Comparison of ENCODE assay signal across 8 mouse cellular contexts in genomic region chr2:10080310-10081010, GRCm38 (mm10). TPM values are rescaled to one million over a fixed set of nuclear protein-coding genes. Genes with fewer than 3 reads are reported as not detected.
A peak's percentile ranks its signal among the peaks of the same experiment; 100 is the strongest.
DNase-seq lines count a peak whose midpoint lies in the region; ATAC-seq and TF ChIP-seq lines count a peak whose summit lies in the region.

Atp5c1 (minus strand) TSS chr2:10080510.
Kin (plus strand) TSS chr2:10080593.

- no peaks in the 10 kb centered on the region for H3K36me3 ChIP-seq in heart, embryonic 15.5 days
- H3K36me3 ChIP-seq in liver, embryonic 14.5 days (replicated peaks; ENCODE audit: control insufficient read depth, insufficient read depth, low read depth) = no peaks in the 10 kb centered on the region; the same call in 1 of the 2 replicates
- no peaks in the 10 kb centered on the region for H3K36me3 ChIP-seq in neural tube, embryonic 11.5 days (ENCODE audit: control insufficient read depth, insufficient read depth, low read length)
- no peaks in the 10 kb centered on the region for H3K36me3 ChIP-seq in stomach, postnatal 0 days (ENCODE audit: control insufficient read depth, insufficient read depth, low read length)

- no peaks in the 10 kb centered on the region for H3K9me3 ChIP-seq in heart, embryonic 15.5 days (replicated peaks)
- H3K9me3 ChIP-seq in liver, embryonic 14.5 days (ENCODE audit: control insufficient read depth, low read length) = no peaks in the 10 kb centered on the region
- H3K9me3 ChIP-seq in neural tube, embryonic 11.5 days (ENCODE audit: control insufficient read depth, low read length) = no peaks in the 10 kb centered on the region
- H3K9me3 ChIP-seq in stomach, postnatal 0 days (ENCODE audit: control insufficient read depth, low read length) = no peaks in the 10 kb centered on the region

- WGBS in heart, embryonic 15.5 days = under 1% methylated on average over 61 of the region's 61 CpGs
- WGBS in liver, embryonic 14.5 days (ENCODE audit: insufficient replicate concordance) = under 1% methylated on average over 60 of the region's 61 CpGs
- WGBS in neural tube, embryonic 11.5 days = under 1% methylated on average over 61 of the region's 61 CpGs
- WGBS in stomach, postnatal 0 days = under 1% methylated on average over 61 of the region's 61 CpGs

- TF ChIP-seq EP300 in liver, embryonic 14.5 days (IDR thresholded peaks at IDR 0.05; ENCODE audit: low read depth) = 0 out of 2 replicates have a peak, but pooled peaks have one; percentile 22
- peak; percentile 66 for TF ChIP-seq EP300 in stomach, postnatal 0 days (optimal IDR thresholded peaks at IDR 0.05)

- H3K4me3 ChIP-seq in heart, embryonic 15.5 days = peak within 1 kb of the TSS; percentile 99
- H3K4me3 ChIP-seq in liver, embryonic 14.5 days (ENCODE audit: insufficient read depth in 1 of 2, low read depth in 2 of 2, low read length in 2 of 2) = peak within 1 kb of the TSS; percentile 75 to 85
- H3K4me3 ChIP-seq in neural tube, embryonic 11.5 days (ENCODE audit: low read depth, low read length) = peak within 1 kb of the TSS; percentile 87
- H3K4me3 ChIP-seq in stomach, postnatal 0 days (ENCODE audit: low read depth, low read length) = peak within 1 kb of the TSS; percentile 97

- ATAC-seq in CD4-positive, CD25-positive, alpha-beta regulatory T cell, adult 4 months = peak; percentile 98
- ATAC-seq in heart, embryonic 15.5 days (replicated peaks; ENCODE audit: insufficient number of reproducible peaks, insufficient read depth, low FRiP score, low read depth) = peak; percentile 96
- peak; percentile 91 for ATAC-seq in liver, embryonic 14.5 days (ENCODE audit: insufficient read depth)
- peak; percentile 97 for ATAC-seq in neural tube, embryonic 11.5 days (ENCODE audit: insufficient read depth, low FRiP score, low TSS enrichment)
- peak; percentile 97 for ATAC-seq in stomach, postnatal 0 days (ENCODE audit: low FRiP score, low TSS enrichment)

- TF ChIP-seq CTCF in liver, embryonic 14.5 days (IDR thresholded peaks at IDR 0.05; ENCODE audit: low read depth) = peak; percentile 79
- peak; percentile 64 for TF ChIP-seq CTCF in stomach, postnatal 0 days (IDR thresholded peaks at IDR 0.05; ENCODE audit: low read depth)

- peak; percentile 95 for DNase-seq in c-Kit-negative CD71-positive TER-119-positive erythroid progenitor cells, embryonic 14.5 days (ENCODE audit: low read depth, low spot score)
- DNase-seq in fibroblast of lung, adult 2 months (ENCODE audit: low read depth) = peak; percentile 90
- peak; percentile 98 for DNase-seq in kidney, postnatal 25 days
- DNase-seq in liver, embryonic 14.5 days (ENCODE audit: low read depth in 3 of 3, low spot score in 3 of 3) = peak; percentile 92 to 93 (median 93)
- peak; percentile 98 for DNase-seq in neural tube, embryonic 11.5 days (ENCODE audit: low spot score)
- peak; percentile 97 for DNase-seq in stomach, postnatal 0 days (ENCODE audit: low spot score)

- peak within 1 kb of the TSS; percentile 100 for H3K9ac ChIP-seq in heart, embryonic 15.5 days
- H3K9ac ChIP-seq in liver, embryonic 14.5 days (replicated peaks) = peak within 1 kb of the TSS; percentile 97
- peak within 1 kb of the TSS; percentile 98 for H3K9ac ChIP-seq in neural tube, embryonic 11.5 days (ENCODE audit: low read length)
- peak within 1 kb of the TSS; percentile 99 for H3K9ac ChIP-seq in stomach, postnatal 0 days (ENCODE audit: low read length)

- peak within 1 kb of the TSS; percentile 97 for H3K27ac ChIP-seq in heart, embryonic 15.5 days
- H3K27ac ChIP-seq in liver, embryonic 14.5 days = peak within 1 kb of the TSS; percentile 64
- peak within 1 kb of the TSS; percentile 91 for H3K27ac ChIP-seq in neural tube, embryonic 11.5 days (ENCODE audit: low read depth, low read length)
- H3K27ac ChIP-seq in stomach, postnatal 0 days (replicated peaks) = peak within 1 kb of the TSS; percentile 95

- no peaks in the 10 kb centered on the region for H3K27me3 ChIP-seq in heart, embryonic 15.5 days
- no peaks in the 10 kb centered on the region for H3K27me3 ChIP-seq in liver, embryonic 14.5 days (ENCODE audit: control insufficient read depth, insufficient read depth, low read length)
- H3K27me3 ChIP-seq in neural tube, embryonic 11.5 days (ENCODE audit: control insufficient read depth, insufficient read depth, low read length) = no peaks in the 10 kb centered on the region
- no peaks in the 10 kb centered on the region for H3K27me3 ChIP-seq in stomach, postnatal 0 days (ENCODE audit: control insufficient read depth, insufficient read depth, low read length)

- H3K4me2 ChIP-seq in heart, embryonic 15.5 days = peak within 1 kb of the TSS; percentile 72
- peak within 1 kb of the TSS; percentile 87 for H3K4me2 ChIP-seq in liver, embryonic 14.5 days (ENCODE audit: low read depth)
- H3K4me2 ChIP-seq in neural tube, embryonic 11.5 days (ENCODE audit: low read depth) = peak within 1 kb of the TSS; percentile 71
- peak within 1 kb of the TSS; percentile 78 for H3K4me2 ChIP-seq in stomach, postnatal 0 days (replicated peaks; ENCODE audit: low read depth)

- peaks cover 36% of the 10 kb centered on the region for H3K4me1 ChIP-seq in heart, embryonic 15.5 days (replicated peaks)
- peaks cover 13 to 24% of the 10 kb centered on the region in 2 experiments for H3K4me1 ChIP-seq in liver, embryonic 14.5 days (replicated peaks; ENCODE audit: control insufficient read depth in 2 of 2, insufficient read depth in 2 of 2, low read length in 1 of 2)
- peaks cover 12% of the 10 kb centered on the region for H3K4me1 ChIP-seq in neural tube, embryonic 11.5 days (ENCODE audit: control insufficient read depth, insufficient read depth, low read length)
- H3K4me1 ChIP-seq in stomach, postnatal 0 days (replicated peaks; ENCODE audit: control insufficient read depth, insufficient read depth) = peaks cover 9% of the 10 kb centered on the region

RNA-seq across cellular contexts. Expression of gene Atp5c1, which starts in this region (rescaled TPM):
- polyA plus RNA-seq in CD4-positive, CD25-positive, alpha-beta regulatory T cell, adult 4 months (2017; shearing (Covaris generic)) = 100 to 1,000 TPM; 553 to 566 TPM
- polyA plus RNA-seq in heart, embryonic 15.5 days (2015; fragmentation: Nextera tagmentation; extraction: Ambion mirVana) = 1,140 and 1,398 TPM in 2 replicates
- polyA plus RNA-seq in liver, embryonic 14.5 days (2012; rRNA removed) = 147 and 186 TPM in 2 replicates
- 390 and 409 TPM in 2 replicates for polyA plus RNA-seq in liver, embryonic 14.5 days (2014; fragmentation: Nextera tagmentation; extraction: Ambion mirVana)
- 510 and 534 TPM in 2 replicates for polyA plus RNA-seq in neural tube, embryonic 11.5 days (2014; fragmentation: Nextera tagmentation; extraction: Ambion mirVana)
- 620 and 626 TPM in 2 replicates for polyA plus RNA-seq in stomach, postnatal 0 days (2015; fragmentation: Nextera tagmentation; extraction: Ambion mirVana)

RNA-seq across cellular contexts. Expression of gene Kin, which starts in this region (rescaled TPM):
- polyA plus RNA-seq in CD4-positive, CD25-positive, alpha-beta regulatory T cell, adult 4 months (2017; shearing (Covaris generic)) = 10 to 100 TPM; 24.9 to 38.3 TPM
- polyA plus RNA-seq in heart, embryonic 15.5 days (2015; fragmentation: Nextera tagmentation; extraction: Ambion mirVana) = 18.8 and 20.5 TPM in 2 replicates
- 3.8 and 8.7 TPM in 2 replicates for polyA plus RNA-seq in liver, embryonic 14.5 days (2012; rRNA removed)
- 14.2 and 14.6 TPM in 2 replicates for polyA plus RNA-seq in liver, embryonic 14.5 days (2014; fragmentation: Nextera tagmentation; extraction: Ambion mirVana)
- 39.4 and 42.5 TPM in 2 replicates for polyA plus RNA-seq in neural tube, embryonic 11.5 days (2014; fragmentation: Nextera tagmentation; extraction: Ambion mirVana)
- 15.4 and 16.2 TPM in 2 replicates for polyA plus RNA-seq in stomach, postnatal 0 days (2015; fragmentation: Nextera tagmentation; extraction: Ambion mirVana)

Comparison
In these comparisons a context has a peak if more than half of its experiments do, and no peak if none do; other contexts are left out.
1. Peak in every context shown above with its lines: DNase-seq, ATAC-seq, H3K4me3 ChIP-seq and H3K27ac ChIP-seq.